Mouse (Mus musculus) layer of hippocampus, adult 2 months (tissue): ENCODE results near the gene Apc2. TPM values are rescaled to one million over a fixed set of nuclear protein-coding genes. Genes with fewer than 3 reads are reported as not detected.

Experiments
- DNase-seq, 2 experiments: peaks; one replicate each; pipeline ENCODE4 v3.0.0; 2022; ENCODE audit warnings: low spot score in 2 of 2
- H3K27ac ChIP-seq: fragments of 200-600 bp; 2 replicates; pipeline ENCODE4 v1.8.1; 2022
- H3K4me3 ChIP-seq: fragments of 200-600 bp; 2 replicates; pipeline ENCODE4 v1.8.1; 2022; ENCODE audit warnings: mild to moderate bottlenecking
- CTCF ChIP-seq: fragments of 200-600 bp; conservative IDR thresholded peaks from 2 replicates; pipeline ENCODE4 v1.8.1; 2022; ENCODE audit warnings: antibody characterized with exemption, mild to moderate bottlenecking, moderate library complexity
- total RNA-seq, 2 experiments: library from RNA; stranded (reverse); gene quantifications; 2 replicates each; pipeline ENCODE4 v1.2.3; 2021

Gene Apc2
- total RNA-seq, 2 experiments from 2014 or later, result 98.3 to 110 TPM

- no peak overlapping the region for H3K4me3 ChIP-seq
- no peak for TF ChIP-seq CTCF
Observed at GRCm38 (mm10) chr10:80271186-80271843, 24.5 kb upstream of the Apc2 start.

GRCm38 (mm10) chr10:80271870-80272585, 23.7 kb upstream of the Apc2 start:
- DNase-seq, result no peak
- no peak overlapping the region for H3K4me3 ChIP-seq
- TF ChIP-seq CTCF, result no peak
- H3K27ac ChIP-seq, result no peak overlapping the region

More at GRCm38 (mm10) chr10:80271186-80271843, 24.5 kb upstream of the Apc2 start:
- DNase-seq, result no peak
- peak overlapping the region; percentile 62; the same call in 1 of the 2 replicates for H3K27ac ChIP-seq

GRCm38 (mm10) chr10:80273847-80274246, 21.9 kb upstream of the Apc2 start:
- DNase-seq, result no peak
- TF ChIP-seq CTCF, result no peak
- Histone ChIP-seq H3K4me3 (no peak overlapping the region), H3K27ac (peak overlapping the region; percentile 28; the same call in 1 of the 2 replicates)

- Histone ChIP-seq H3K4me3 (no peak overlapping the region), H3K27ac (no peak overlapping the region)
- DNase-seq, result no peak
- no peak for TF ChIP-seq CTCF
Observed at GRCm38 (mm10) chr10:80276238-80276637, 19.5 kb upstream of the Apc2 start.

- no peak overlapping the region for H3K27ac ChIP-seq
- TF ChIP-seq CTCF, result no peak
- DNase-seq, result no peak
- no peak overlapping the region for H3K4me3 ChIP-seq
Observed at GRCm38 (mm10) chr10:80278390-80278789, 17.4 kb upstream of the Apc2 start.

GRCm38 (mm10) chr10:80279273-80279672, 16.5 kb upstream of the Apc2 start:
- no peak for TF ChIP-seq CTCF
- H3K4me3 ChIP-seq, result no peak overlapping the region

DNA sequence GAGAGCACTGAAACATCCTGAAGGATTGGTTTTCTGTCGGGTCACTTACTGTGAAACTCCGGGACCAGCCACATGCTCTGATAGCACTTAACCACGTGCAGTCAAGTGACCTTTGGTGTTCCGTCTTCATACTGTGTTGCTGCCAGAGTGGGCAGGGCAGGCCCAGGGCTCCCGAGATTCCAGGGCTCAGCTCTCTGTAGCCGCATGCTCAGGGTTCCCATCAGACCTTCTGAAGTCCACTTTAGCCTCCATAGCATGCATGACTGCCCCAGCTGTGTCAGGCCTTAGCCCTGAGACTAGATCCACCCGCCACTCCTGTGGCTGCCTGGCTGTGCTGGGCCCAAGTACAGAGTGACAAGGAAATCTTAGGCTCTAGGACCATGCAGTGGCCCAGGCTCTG, 14.5 kb upstream of the Apc2 start:
- Histone ChIP-seq H3K4me3 (no peak overlapping the region), H3K27ac (peak overlapping the region; percentile 52)
- DNase-seq, result no peak
- no peak for TF ChIP-seq CTCF

More at GRCm38 (mm10) chr10:80279273-80279672, 16.5 kb upstream of the Apc2 start:
- DNase-seq, result no peak
- H3K27ac ChIP-seq, result no peak overlapping the region

GRCm38 (mm10) chr10:80281921-80282371, 13.8 kb upstream of the Apc2 start:
- no peak for DNase-seq
- no peak for TF ChIP-seq CTCF
- H3K27ac ChIP-seq, result peak overlapping the region; percentile 52
- H3K4me3 ChIP-seq, result no peak overlapping the region

GRCm38 (mm10) chr10:80282481-80283441, 13.0 kb upstream of the Apc2 start:
- no peak for TF ChIP-seq CTCF
- peak overlapping the region; percentile 52 for H3K27ac ChIP-seq
- no peak overlapping the region for H3K4me3 ChIP-seq
- no peak for DNase-seq

- no peak overlapping the region for H3K4me3 ChIP-seq
- DNase-seq, result no peak
- no peak for TF ChIP-seq CTCF
- H3K27ac ChIP-seq, result no peak overlapping the region
Observed at GRCm38 (mm10) chr10:80285222-80286070, 10.3 kb upstream of the Apc2 start.

GRCm38 (mm10) chr10:80288097-80288496, 7.7 kb upstream of the Apc2 start:
- DNase-seq, result no peak
- H3K4me3 ChIP-seq, result no peak overlapping the region
- no peak for TF ChIP-seq CTCF
- H3K27ac ChIP-seq, result no peak overlapping the region

DNA sequence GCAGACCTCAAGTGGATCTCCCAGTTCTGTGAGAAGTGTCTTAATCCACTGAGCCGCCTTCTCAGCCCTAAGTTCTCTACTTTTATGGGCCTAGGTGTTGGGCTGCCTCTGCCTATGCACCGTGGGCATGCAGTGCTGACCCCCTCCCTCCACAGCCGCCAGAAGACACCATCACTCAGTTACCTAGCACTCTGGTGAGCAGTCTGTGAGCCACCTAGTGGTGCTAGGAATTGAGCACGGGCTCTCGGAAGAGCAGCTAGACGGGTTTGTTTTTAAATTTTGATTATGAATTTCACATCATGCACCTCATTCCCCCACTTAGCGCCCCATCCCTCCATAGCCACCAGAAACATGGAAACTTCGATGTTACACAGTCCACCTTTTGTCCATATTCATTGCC, 7.1 kb upstream of the Apc2 start:
- TF ChIP-seq CTCF, result peak; percentile 57
- Histone ChIP-seq H3K27ac (no peak overlapping the region), H3K4me3 (no peak overlapping the region)
- DNase-seq, result no peak
